Mouse (Mus musculus) midbrain, postnatal 0 days (tissue): ENCODE data around the gene Bckdk. TPM values are rescaled to one million over a fixed set of nuclear protein-coding genes. Genes with fewer than 3 reads are reported as not detected.
"Not testable (repeated sequence)": the region's sequence is repeated elsewhere in the genome, so short reads cannot be mapped to it uniquely, and the experiment has no call there.

ENCODE experiments used
- ATAC-seq: fragments of 200-750 bp; cut with Nextera tagmentation; 2 replicates; pipeline ENCODE4 v1.8.0; 2017; ENCODE audit warnings: moderate number of reproducible peaks, mild to moderate bottlenecking, moderate TSS enrichment, moderate library complexity; ENCODE audit not compliant: low FRiP score
- DNase-seq: peaks from one replicate; pipeline ENCODE4 v3.0.0-alpha.2; 2015; ENCODE audit warnings: low spot score
- H3K27ac ChIP-seq: fragments of 300-500 bp; sonication (generic); 2 replicates; pipeline ENCODE4 v1.5.1; 2014; ENCODE audit warnings: low read depth, mild to moderate bottlenecking, low read length, mixed read lengths
- H3K27me3 ChIP-seq: fragments of 300-500 bp; sonication (generic); 2 replicates; pipeline ENCODE4 v1.6.1; 2014; ENCODE audit warnings: low read length, control low read depth, mixed read lengths; ENCODE audit not compliant: insufficient read depth
- H3K36me3 ChIP-seq: fragments of 300-500 bp; sonication (generic); 2 replicates; pipeline ENCODE4 v1.6.1; 2014; ENCODE audit warnings: low read length, control low read depth, mixed read lengths; ENCODE audit not compliant: insufficient read depth
- H3K4me1 ChIP-seq: fragments of 300-500 bp; sonication (generic); 2 replicates; pipeline ENCODE4 v1.6.1; 2014; ENCODE audit warnings: mild to moderate bottlenecking, control low read depth, antibody characterized with exemption, low read length, mixed read lengths; ENCODE audit not compliant: insufficient read depth
- H3K4me2 ChIP-seq: fragments of 300-500 bp; sonication (generic); 2 replicates; pipeline ENCODE4 v1.6.1; 2014; ENCODE audit warnings: low read depth, mild to moderate bottlenecking, low read length, mixed read lengths; ENCODE audit not compliant: poor library complexity, severe bottlenecking
- H3K4me3 ChIP-seq: fragments of 300-500 bp; sonication (generic); 2 replicates; pipeline ENCODE4 v1.5.1; 2014; ENCODE audit warnings: low read depth, mild to moderate bottlenecking, low read length, moderate library complexity
- H3K9ac ChIP-seq: fragments of 300-500 bp; sonication (generic); replicated peaks from 2 replicates; pipeline ENCODE4 v1.6.1; 2014; ENCODE audit warnings: mild to moderate bottlenecking, low read length, moderate library complexity, mixed read lengths; ENCODE audit not compliant: poor library complexity, severe bottlenecking
- H3K9me3 ChIP-seq: fragments of 300-500 bp; sonication (generic); 2 replicates; pipeline ENCODE4 v1.6.1; 2016; ENCODE audit warnings: low read length, control low read depth
- CTCF ChIP-seq: IDR thresholded peaks from 2 replicates; pipeline ENCODE4 v1.5.1; 2016; ENCODE audit warnings: antibody characterized with exemption, mild to moderate bottlenecking
- WGBS: fragments of 180-500 bp; shearing (Covaris S2); extraction: QIAGEN DNeasy Blood & Tissue Kit; methylation state at CpG from one replicate; pipeline ENCODE4 v1.1.7; 2014; 5-methylcytosine and 5-hydroxymethylcytosine counted together
- polyA plus RNA-seq: library from polyadenylated mRNA; unstranded; fragments of >200 nt; fragmentation: Nextera tagmentation; extraction: Ambion mirVana; gene quantifications from 2 replicates; pipeline ENCODE4 v1.2.1, GENCODE M21; 2015
- total RNA-seq: library from RNA; depleted of rRNA; stranded (reverse); fragments of >200 nt; gene quantifications from 2 replicates; pipeline ENCODE4 v1.2.3, GENCODE M21; 2014

Gene Bckdk
- total and polyA plus RNA-seq, 2 experiments from 2014 or later = 52.7 to 77.7 TPM

DNA sequence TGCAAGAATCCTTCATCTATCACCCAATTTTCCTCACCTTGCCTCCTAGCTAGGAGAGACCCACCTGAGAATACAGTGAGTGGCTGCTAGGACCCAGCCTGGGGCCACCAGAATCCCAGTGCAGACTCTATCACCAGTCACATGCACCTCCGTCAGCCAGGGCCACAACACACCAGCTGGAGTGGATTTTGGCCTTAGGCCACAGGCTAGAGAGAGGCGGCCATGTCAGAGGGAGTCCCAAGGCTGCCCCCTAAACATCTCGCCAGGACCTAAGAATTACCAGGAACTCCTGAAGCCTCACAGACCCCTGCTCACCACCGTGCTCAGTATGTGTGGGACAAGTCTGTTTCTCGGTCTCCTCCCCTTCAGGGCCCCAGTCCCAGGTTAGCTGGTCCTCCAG, 30.2 kb downstream of the Bckdk start:
- TF ChIP-seq CTCF = no peak

DNA sequence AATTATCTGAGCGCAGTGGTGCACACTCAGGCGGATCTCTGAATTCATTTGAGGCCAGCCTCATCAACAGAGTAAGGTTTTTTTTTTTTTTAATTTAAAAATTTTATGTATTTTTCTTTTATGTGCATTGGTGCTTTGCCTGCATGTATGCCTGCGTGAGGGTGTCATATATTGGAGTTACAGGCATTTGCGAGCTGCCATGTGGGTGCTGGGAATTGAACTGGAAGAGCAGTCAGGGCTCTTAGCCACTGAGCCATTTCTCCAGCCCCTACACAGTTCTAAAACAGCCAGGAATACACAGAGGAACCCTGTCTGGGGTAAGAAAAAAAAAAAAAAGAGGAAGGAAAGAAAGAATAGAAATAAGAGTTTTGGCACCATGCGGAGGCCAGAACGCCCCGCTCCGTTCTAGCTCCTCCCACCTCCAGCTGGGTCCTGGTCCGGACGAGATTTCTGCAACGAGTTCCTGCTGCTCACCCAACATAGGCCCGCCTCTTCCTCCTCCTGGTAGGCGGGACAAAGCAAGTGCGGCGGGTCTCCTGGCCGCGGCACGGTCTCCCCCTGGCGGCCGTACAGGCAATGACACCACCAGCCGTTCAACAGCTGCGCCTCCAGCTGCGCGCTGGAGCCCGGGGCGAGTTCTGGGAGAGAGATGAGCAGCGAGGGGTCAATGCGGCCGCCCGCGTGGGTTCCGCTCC, 31.3 kb downstream of the Bckdk start:
- Histone ChIP-seq H3K4me2 (peak overlapping the region; percentile 55), H3K4me3 (peak overlapping the region; percentile 69), H3K4me1 (peaks cover 5% of the 10 kb centered on the region; the same call in 1 of the 2 replicates), H3K9ac (peak overlapping the region; percentile 83), H3K9me3 (no peaks in the 10 kb centered on the region), H3K36me3 (no peaks in the 10 kb centered on the region), H3K27me3 (0 out of 2 replicates have a peak, but pooled peaks cover 1% of the 10 kb centered on the region), H3K27ac (peak overlapping the region; percentile 85)
- peak; percentile 99 for TF ChIP-seq CTCF
- WGBS = 6% methylated on average over 32 of the region's 32 CpGs
- DNase-seq = peak; percentile 95
- peak; percentile 94 for ATAC-seq

More for the DNA sequence above, 30.2 kb downstream of the Bckdk start:
- WGBS = 82% methylated on average over 5 of the region's 5 CpGs
- DNase-seq (no peak), ATAC-seq (no peak)
- Histone ChIP-seq H3K9ac (no peak overlapping the region), H3K4me1 (peaks cover 5% of the 10 kb centered on the region; the same call in 1 of the 2 replicates), H3K9me3 (no peaks in the 10 kb centered on the region), H3K27ac (no peak overlapping the region), H3K36me3 (no peaks in the 10 kb centered on the region), H3K4me3 (no peak overlapping the region), H3K27me3 (peaks cover 8% of the 10 kb centered on the region; the same call in 1 of the 2 replicates), H3K4me2 (no peak overlapping the region)

DNA sequence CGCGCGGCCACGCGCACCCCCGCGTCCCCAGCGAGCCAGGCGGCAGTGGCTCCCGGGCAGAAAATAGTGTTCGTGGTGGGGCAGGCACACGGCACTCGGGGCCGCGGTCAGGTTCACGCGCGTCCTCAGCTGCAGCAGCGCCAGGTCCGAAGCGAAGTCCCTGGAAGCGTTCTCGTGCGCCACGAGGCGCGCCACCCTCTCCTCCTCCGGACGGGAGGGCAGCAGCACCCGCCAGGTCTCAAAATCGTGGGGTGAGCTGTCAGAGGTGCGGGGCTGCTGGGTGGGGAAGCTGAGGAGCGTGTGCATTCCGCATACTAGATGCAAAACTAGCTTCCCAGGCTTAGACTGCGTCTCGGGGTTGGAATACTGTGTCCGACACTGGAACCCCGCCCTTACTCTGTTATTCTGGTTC, 31.9 kb downstream of the Bckdk start:
- Histone ChIP-seq H3K4me2 (peak overlapping the region; percentile 55), H3K4me3 (peak overlapping the region; percentile 69), H3K9ac (peak overlapping the region; percentile 83), H3K27me3 (no peaks in the 10 kb centered on the region), H3K4me1 (peaks cover 5% of the 10 kb centered on the region; the same call in 1 of the 2 replicates), H3K36me3 (no peaks in the 10 kb centered on the region), H3K9me3 (no peaks in the 10 kb centered on the region), H3K27ac (peak overlapping the region; percentile 85)
- DNase-seq (peak; percentile 33), ATAC-seq (peak; percentile 41)
- TF ChIP-seq CTCF = no peak
- under 1% methylated on average over 33 of the region's 38 CpGs for WGBS

DNA sequence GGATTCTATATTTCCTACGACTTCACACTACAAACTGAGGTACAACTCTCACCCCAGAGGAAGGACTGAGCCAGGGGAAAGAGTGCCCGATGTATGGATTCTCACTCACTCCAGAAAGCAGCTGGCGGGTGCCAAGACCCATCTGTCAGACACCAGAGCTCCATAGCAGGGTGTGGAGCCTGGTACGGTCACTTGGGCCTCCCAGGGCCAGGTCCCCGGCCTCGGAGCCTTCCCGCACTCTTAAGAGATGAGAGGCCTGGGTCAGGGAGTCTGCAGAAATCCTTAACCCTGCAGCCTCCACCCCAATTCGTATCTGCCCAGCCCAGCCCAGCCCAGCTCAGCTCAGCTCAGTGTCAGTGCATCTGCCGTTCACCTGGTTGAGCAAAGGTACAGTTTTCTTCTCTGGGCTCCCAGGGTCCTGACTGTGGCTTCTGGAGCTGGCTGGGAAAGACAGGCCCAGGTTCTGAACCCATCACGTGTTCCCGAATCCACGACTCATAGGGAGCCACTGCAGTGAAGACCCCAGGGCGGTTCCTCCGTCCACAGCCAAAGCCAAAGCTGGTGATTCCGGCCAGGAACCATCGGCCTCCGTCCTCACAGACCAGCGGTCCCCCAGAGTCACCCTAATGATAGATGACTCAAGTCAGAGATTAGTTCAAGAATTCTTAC, 32.5 kb downstream of the Bckdk start:
- Histone ChIP-seq H3K9ac (peak overlapping the region; percentile 83), H3K4me1 (peaks cover 5% of the 10 kb centered on the region; the same call in 1 of the 2 replicates), H3K27me3 (no peaks in the 10 kb centered on the region), H3K9me3 (no peaks in the 10 kb centered on the region), H3K4me3 (peak overlapping the region; percentile 69), H3K36me3 (no peaks in the 10 kb centered on the region), H3K27ac (peak overlapping the region; percentile 85), H3K4me2 (peak overlapping the region; percentile 55)
- WGBS = 55% methylated on average over 18 of the region's 18 CpGs
- DNase-seq = no peak
- no peak for TF ChIP-seq CTCF
- peak; percentile 5; the same call in 1 of the 2 replicates for ATAC-seq

DNA sequence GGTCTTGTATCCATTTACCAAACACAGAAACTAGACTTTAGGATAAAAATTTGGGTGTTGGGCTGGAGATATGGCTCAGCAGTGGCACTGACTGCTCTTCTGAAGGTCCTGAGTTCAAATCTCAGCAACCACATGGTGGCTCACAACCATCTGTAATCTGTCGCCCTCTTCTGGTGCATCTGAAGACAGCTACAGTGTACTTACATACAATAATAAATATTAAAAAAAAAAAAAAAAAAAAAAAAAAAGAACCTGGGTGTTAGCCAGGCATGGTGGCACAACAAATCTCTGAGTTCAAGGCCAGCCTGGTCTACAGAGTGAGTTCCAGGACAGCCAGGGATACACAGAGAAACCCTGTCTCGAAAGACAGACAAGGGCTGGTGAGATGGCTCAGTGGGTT, 38.2 kb downstream of the Bckdk start:
- not testable (repeated sequence) for ATAC-seq, H3K9ac ChIP-seq, DNase-seq, H3K9me3 ChIP-seq, H3K4me1 ChIP-seq, H3K27ac ChIP-seq, H3K4me3 ChIP-seq, H3K4me2 ChIP-seq, H3K36me3 ChIP-seq
- WGBS = 45% methylated on average over 2 of the region's 2 CpGs
- 0 out of 2 replicates have a peak, but pooled peaks have one; percentile 24 for TF ChIP-seq CTCF
- H3K27me3 ChIP-seq = peaks cover 15% of the 10 kb centered on the region

DNA sequence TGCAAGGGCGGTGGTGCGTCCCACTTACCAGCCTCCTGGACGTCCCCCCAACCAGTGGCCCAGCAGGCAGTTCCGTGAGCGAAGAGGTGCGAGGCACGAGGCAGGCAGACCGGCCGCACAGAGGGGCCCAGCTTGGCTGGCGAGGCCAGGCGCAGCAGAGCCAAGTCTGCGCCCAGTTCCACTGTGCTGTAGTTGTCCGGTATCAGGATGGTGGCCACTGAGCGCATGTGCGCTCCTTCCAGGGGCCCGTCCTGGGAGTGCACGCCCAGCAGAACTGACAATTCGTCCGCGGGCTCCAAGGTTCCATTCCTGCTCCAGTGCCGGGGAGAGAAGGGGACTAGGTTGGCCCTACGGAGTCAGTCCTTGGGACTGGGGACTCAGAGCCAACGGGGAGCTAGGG, 40.7 kb downstream of the Bckdk start:
- WGBS = 14% methylated on average over 23 of the region's 23 CpGs
- no peak overlapping the region for H3K4me3 ChIP-seq
- ATAC-seq (no peak), DNase-seq (no peak)
- no peak overlapping the region for H3K9ac ChIP-seq
- H3K9me3 ChIP-seq = no peaks in the 10 kb centered on the region
- no peaks in the 10 kb centered on the region for H3K4me1 ChIP-seq
- no peak for TF ChIP-seq CTCF
- no peaks in the 10 kb centered on the region for H3K36me3 ChIP-seq
- peaks cover 15% of the 10 kb centered on the region for H3K27me3 ChIP-seq
- no peak overlapping the region for H3K27ac ChIP-seq
- H3K4me2 ChIP-seq = no peak overlapping the region
